Mouse (Mus musculus) heart, embryonic 13.5 days (tissue): ENCODE data around the gene Mid2. TPM values are rescaled to one million over a fixed set of nuclear protein-coding genes. Genes with fewer than 3 reads are reported as not detected.
"Not testable (repeated sequence)": the region's sequence is repeated elsewhere in the genome, so short reads cannot be mapped to it uniquely, and the experiment has no call there.

Experiments
- ATAC-seq: fragments of 200-750 bp; cut with Nextera tagmentation; 2 replicates; pipeline ENCODE4 v1.8.0; 2017; ENCODE audit warnings: moderate TSS enrichment; ENCODE audit not compliant: insufficient number of reproducible peaks, low FRiP score, low TSS enrichment; ENCODE audit errors: extremely low read depth
- H3K27ac ChIP-seq: fragments of 300-500 bp; sonication (generic); replicated peaks from 2 replicates; pipeline ENCODE4 v1.5.1; 2015; ENCODE audit warnings: moderate library complexity, mild to moderate bottlenecking, inconsistent platforms
- H3K27me3 ChIP-seq: fragments of 300-500 bp; sonication (generic); replicated peaks from 2 replicates; pipeline ENCODE4 v1.6.1; 2015; ENCODE audit warnings: mild to moderate bottlenecking, inconsistent platforms
- H3K36me3 ChIP-seq: fragments of 300-500 bp; sonication (generic); 2 replicates; pipeline ENCODE4 v1.6.1; 2015; ENCODE audit warnings: mild to moderate bottlenecking, inconsistent platforms
- H3K4me1 ChIP-seq: fragments of 300-500 bp; sonication (generic); 2 replicates; pipeline ENCODE4 v1.6.1; 2015; ENCODE audit warnings: inconsistent platforms
- H3K4me2 ChIP-seq: fragments of 300-500 bp; sonication (generic); 2 replicates; pipeline ENCODE4 v1.6.1; 2015; ENCODE audit warnings: inconsistent platforms, mild to moderate bottlenecking, moderate library complexity
- H3K4me3 ChIP-seq: fragments of 300-500 bp; sonication (generic); 2 replicates; pipeline ENCODE4 v1.5.1; 2015; ENCODE audit warnings: moderate library complexity, mild to moderate bottlenecking, inconsistent platforms
- H3K9ac ChIP-seq: fragments of 300-500 bp; sonication (generic); 2 replicates; pipeline ENCODE4 v1.6.1; 2015; ENCODE audit warnings: inconsistent platforms, mild to moderate bottlenecking, moderate library complexity
- H3K9me3 ChIP-seq: fragments of 300-500 bp; sonication (generic); 2 replicates; pipeline ENCODE4 v1.6.1; 2016; ENCODE audit warnings: inconsistent platforms
- WGBS: fragments of 180-500 bp; shearing (Covaris S2); methylation state at CpG from one replicate; pipeline ENCODE4 v1.1.7; 2015; ENCODE audit warnings: mixed read lengths; 5-methylcytosine and 5-hydroxymethylcytosine counted together
- polyA plus RNA-seq: library from polyadenylated mRNA; unstranded; fragments of >200 nt; fragmentation: Nextera tagmentation; extraction: Ambion mirVana; gene quantifications from 2 replicates; pipeline ENCODE4 v1.2.1, GENCODE M21; 2015

Mid2 gene
- 8.5 and 9.7 TPM in 2 replicates for polyA plus RNA-seq

- Histone ChIP-seq H3K4me3 (peak within 1 kb of the TSS; percentile 71), H3K4me2 (peak within 1 kb of the TSS; percentile 65), H3K36me3 (no peaks in the 10 kb centered on the region), H3K9me3 (no peaks in the 10 kb centered on the region), H3K27ac (peak within 1 kb of the TSS; percentile 88), H3K27me3 (peaks cover 23% of the 10 kb centered on the region), H3K4me1 (peaks cover 8% of the 10 kb centered on the region), H3K9ac (peak within 1 kb of the TSS; percentile 90)
- ATAC-seq, result no peak; the same call in 1 of the 2 replicates
- 9% methylated on average over 54 of the region's 68 CpGs for WGBS
Observed at GRCm38 (mm10) chrX:140664479-140665241, at the start of gene Mid2. Gene Mid2 (plus strand): TSS chrX:140664599.

- H3K9me3 ChIP-seq, result no peaks in the 10 kb centered on the region
- peaks cover 8% of the 10 kb centered on the region; the same call in 1 of the 2 replicates for H3K27me3 ChIP-seq
- no peak overlapping the region for H3K27ac ChIP-seq
- no peak for ATAC-seq
- H3K9ac ChIP-seq, result no peak overlapping the region
- peak overlapping the region; percentile 16; the same call in 1 of the 2 replicates for H3K4me2 ChIP-seq
- H3K4me1 ChIP-seq, result 0 out of 2 replicates have a peak, but pooled peaks cover 6% of the 10 kb centered on the region
- no peak overlapping the region for H3K4me3 ChIP-seq
- 47% methylated on average over 12 of the region's 12 CpGs for WGBS
- no peaks in the 10 kb centered on the region for H3K36me3 ChIP-seq
Observed at GRCm38 (mm10) chrX:140624875-140625594, 39.4 kb upstream of the Mid2 start.

- no peak overlapping the region for H3K4me2 ChIP-seq
- 0 out of 2 replicates have a peak, but pooled peaks cover 3% of the 10 kb centered on the region for H3K27me3 ChIP-seq
- no peaks in the 10 kb centered on the region for H3K36me3 ChIP-seq
- ATAC-seq, result no peak
- 52% methylated on average over 5 of the region's 5 CpGs for WGBS
- H3K9ac ChIP-seq, result no peak overlapping the region
- no peaks in the 10 kb centered on the region for H3K9me3 ChIP-seq
- no peak overlapping the region for H3K4me3 ChIP-seq
- H3K4me1 ChIP-seq, result no peaks in the 10 kb centered on the region
- H3K27ac ChIP-seq, result no peak overlapping the region
Observed at GRCm38 (mm10) chrX:140638028-140638427, 26.4 kb upstream of the Mid2 start.

GRCm38 (mm10) chrX:140639592-140639991 lies 24.8 kb upstream of the Mid2 start:
- Histone ChIP-seq H3K36me3 (no peaks in the 10 kb centered on the region), H3K4me2 (no peak overlapping the region), H3K27ac (no peak overlapping the region), H3K9me3 (no peaks in the 10 kb centered on the region), H3K27me3 (0 out of 2 replicates have a peak, but pooled peaks cover 3% of the 10 kb centered on the region), H3K4me3 (no peak overlapping the region), H3K4me1 (no peaks in the 10 kb centered on the region), H3K9ac (no peak overlapping the region)
- ATAC-seq, result no peak
- WGBS, result 65% methylated on average over 2 of the region's 2 CpGs

- Histone ChIP-seq H3K27me3 (peaks cover 14% of the 10 kb centered on the region), H3K27ac (no peak overlapping the region; the same call in 1 of the 2 replicates), H3K4me1 (no peaks in the 10 kb centered on the region), H3K9ac (no peak overlapping the region), H3K36me3 (no peaks in the 10 kb centered on the region), H3K4me2 (no peak overlapping the region), H3K4me3 (no peak overlapping the region), H3K9me3 (no peaks in the 10 kb centered on the region)
- WGBS, result 21% methylated on average over 1 of the region's 1 CpGs
- no peak for ATAC-seq
Observed at GRCm38 (mm10) chrX:140660731-140661130, 3.7 kb upstream of the Mid2 start.

GRCm38 (mm10) chrX:140663516-140663915 lies 883 bp upstream of the Mid2 start:
- no peak overlapping the region for H3K4me2 ChIP-seq
- WGBS, result 72% methylated on average over 2 of the region's 2 CpGs
- H3K36me3 ChIP-seq, result no peaks in the 10 kb centered on the region
- no peaks in the 10 kb centered on the region for H3K9me3 ChIP-seq
- H3K4me1 ChIP-seq, result peaks cover 7% of the 10 kb centered on the region
- no peak overlapping the region for H3K4me3 ChIP-seq
- H3K27me3 ChIP-seq, result peaks cover 17% of the 10 kb centered on the region
- ATAC-seq, result no peak
- no peak overlapping the region for H3K9ac ChIP-seq
- H3K27ac ChIP-seq, result no peak overlapping the region

- Histone ChIP-seq H3K36me3 (no peaks in the 10 kb centered on the region), H3K9ac (peak overlapping the region; percentile 90), H3K27me3 (peaks cover 23% of the 10 kb centered on the region), H3K27ac (peak overlapping the region; percentile 88), H3K4me1 (peaks cover 8% of the 10 kb centered on the region), H3K9me3 (no peaks in the 10 kb centered on the region), H3K4me2 (peak overlapping the region; percentile 65), H3K4me3 (peak overlapping the region; percentile 71)
- 9% methylated on average over 43 of the region's 47 CpGs for WGBS
- no peak for ATAC-seq
Observed at GRCm38 (mm10) chrX:140665242-140665810, 927 bp downstream of the Mid2 start.

GRCm38 (mm10) chrX:140675444-140675843 lies 11.0 kb downstream of the Mid2 start:
- H3K27ac ChIP-seq, result peak overlapping the region; percentile 59
- WGBS, result 39% methylated on average over 5 of the region's 5 CpGs

GRCm38 (mm10) chrX:140688335-140688734 lies 23.9 kb downstream of the Mid2 start:
- Histone ChIP-seq H3K27ac (no peak overlapping the region), H3K4me2 (no peak overlapping the region), H3K4me1 (peaks cover 9% of the 10 kb centered on the region), H3K27me3 (peaks cover 4% of the 10 kb centered on the region; the same call in 1 of the 2 replicates), H3K9me3 (no peaks in the 10 kb centered on the region), H3K9ac (no peak overlapping the region), H3K4me3 (no peak overlapping the region), H3K36me3 (0 out of 2 replicates have a peak, but pooled peaks cover 6% of the 10 kb centered on the region)
- ATAC-seq, result no peak
- 67% methylated on average over 2 of the region's 2 CpGs for WGBS

More at GRCm38 (mm10) chrX:140675444-140675843, 11.0 kb downstream of the Mid2 start:
- peaks cover 5% of the 10 kb centered on the region; the same call in 1 of the 2 replicates for H3K27me3 ChIP-seq
- peaks cover 12% of the 10 kb centered on the region for H3K36me3 ChIP-seq
- no peak for ATAC-seq
- H3K4me3 ChIP-seq, result no peak overlapping the region
- H3K9me3 ChIP-seq, result no peaks in the 10 kb centered on the region
- H3K9ac ChIP-seq, result no peak overlapping the region
- H3K4me2 ChIP-seq, result peak overlapping the region; percentile 34
- H3K4me1 ChIP-seq, result 0 out of 2 replicates have a peak, but pooled peaks cover 7% of the 10 kb centered on the region

- 32% methylated on average over 6 of the region's 7 CpGs for WGBS
- Histone ChIP-seq H3K4me1 (peaks cover 23% of the 10 kb centered on the region), H3K27ac (peak overlapping the region; percentile 71)
- H3K27me3 ChIP-seq, ATAC-seq, H3K9ac ChIP-seq, H3K9me3 ChIP-seq, H3K4me3 ChIP-seq, H3K4me2 ChIP-seq, H3K36me3 ChIP-seq: not testable (repeated sequence)
Observed at GRCm38 (mm10) chrX:140697872-140698463, 33.6 kb downstream of the Mid2 start.

GRCm38 (mm10) chrX:140703224-140703623 lies 38.8 kb downstream of the Mid2 start:
- 76% methylated on average over 1 of the region's 1 CpGs for WGBS
- 0 out of 2 replicates have a peak, but pooled peaks cover 6% of the 10 kb centered on the region for H3K27me3 ChIP-seq
- H3K36me3 ChIP-seq, result no peaks in the 10 kb centered on the region
- no peak overlapping the region for H3K27ac ChIP-seq
- no peak for ATAC-seq
- H3K4me2 ChIP-seq, result no peak overlapping the region
- no peaks in the 10 kb centered on the region for H3K9me3 ChIP-seq
- H3K4me3 ChIP-seq, result no peak overlapping the region
- H3K9ac ChIP-seq, result no peak overlapping the region
- H3K4me1 ChIP-seq, result peaks cover 31% of the 10 kb centered on the region
